ENCODE assay signal across 8 mouse cellular contexts in genomic region chr2:170183851-170184174, GRCm38 (mm10). TPM values are rescaled to one million over a fixed set of nuclear protein-coding genes. Genes with fewer than 3 reads are reported as not detected.
DNase-seq lines count a peak whose midpoint lies in the region; ATAC-seq and TF ChIP-seq lines count a peak whose summit lies in the region.

No protein-coding gene starts in this region.

- DNase-seq in cerebellum, postnatal 10 days, result peak; percentile 24 to 30
- DNase-seq in cerebellum, postnatal 4 days (ENCODE audit: low spot score in 2 of 2), result no peak
- DNase-seq in heart, postnatal 4 days, result peak; percentile 27
- no peak for DNase-seq in liver, postnatal 0 days
- no peak for DNase-seq in layer of hippocampus, postnatal 25 days (ENCODE audit: extremely low spot score in 1 of 2, low spot score in 1 of 2)
- no peak for DNase-seq in left cerebral cortex, postnatal 14 days (ENCODE audit: low spot score in 2 of 2)
- no peak for DNase-seq in cerebellum, adult 11-12 months

- H3K4me3 ChIP-seq in ES-Bruce4 (ENCODE audit: low read depth, low read length), result peak overlapping the region; percentile 58
- H3K4me3 ChIP-seq in liver, postnatal 0 days (ENCODE audit: low read depth, low read length), result peak overlapping the region; percentile 44

- peak overlapping the region; percentile 79 for H3K4me2 ChIP-seq in liver, postnatal 0 days (ENCODE audit: low read depth, low read length)

- no peaks in the 10 kb centered on the region for H3K27me3 ChIP-seq in ES-Bruce4 (ENCODE audit: control insufficient read depth, insufficient read depth, low read length, poor library complexity, severe bottlenecking)
- no peaks in the 10 kb centered on the region for H3K27me3 ChIP-seq in liver, postnatal 0 days (ENCODE audit: insufficient read depth, low read length)

- TF ChIP-seq EP300 in ES-Bruce4 (IDR thresholded peaks at IDR 0.05; ENCODE audit: insufficient read depth, low read depth, low read length), result no peak
- TF ChIP-seq EP300 in liver, postnatal 0 days (IDR thresholded peaks at IDR 0.05; ENCODE audit: low read depth), result no peak

- H3K9me3 ChIP-seq in ES-Bruce4 (replicated peaks; ENCODE audit: control insufficient read depth, insufficient read depth, low read length, poor library complexity, severe bottlenecking), result no peaks in the 10 kb centered on the region
- no peaks in the 10 kb centered on the region for H3K9me3 ChIP-seq in liver, postnatal 0 days (ENCODE audit: low read length)

- H3K27ac ChIP-seq in ES-Bruce4 (ENCODE audit: insufficient read depth, low read length), result peak overlapping the region; percentile 93
- H3K27ac ChIP-seq in liver, postnatal 0 days (ENCODE audit: low read depth), result peak overlapping the region; percentile 78

- ATAC-seq in liver, postnatal 0 days, result no peak; the same call in 1 of the 2 replicates

- intact Hi-C loops in left cerebral cortex, postnatal 14 days (cut with DNase I), result no loop called here

- TF ChIP-seq POLR2A in ES-Bruce4 (IDR thresholded peaks at IDR 0.05; ENCODE audit: insufficient read depth, low read length), result no peak

- peak overlapping the region; percentile 34 for H3K9ac ChIP-seq in ES-Bruce4 (ENCODE audit: low read depth, poor library complexity, severe bottlenecking)
- no peak overlapping the region for H3K9ac ChIP-seq in liver, postnatal 0 days (replicated peaks)

- no peaks in the 10 kb centered on the region for H3K36me3 ChIP-seq in ES-Bruce4 (ENCODE audit: control insufficient read depth, insufficient read depth, low read length, poor library complexity, severe bottlenecking)
- no peaks in the 10 kb centered on the region for H3K36me3 ChIP-seq in liver, postnatal 0 days (replicated peaks; ENCODE audit: insufficient read depth, low read length)

- H3K4me1 ChIP-seq in ES-Bruce4 (ENCODE audit: control insufficient read depth, insufficient read depth, low read length), result no peaks in the 10 kb centered on the region
- H3K4me1 ChIP-seq in liver, postnatal 0 days (ENCODE audit: insufficient read depth), result peaks cover 14% of the 10 kb centered on the region

- no peak for TF ChIP-seq CTCF in ES-Bruce4 (IDR thresholded peaks at IDR 0.05; ENCODE audit: low read depth, low read length)
- no peak for TF ChIP-seq CTCF in liver, postnatal 0 days (IDR thresholded peaks at IDR 0.05; ENCODE audit: low read depth)

- WGBS in liver, postnatal 0 days (ENCODE audit: insufficient replicate concordance), result 53% methylated on average over 4 of the region's 4 CpGs

RNA-seq across cellular contexts. Expression of gene Zfp217, which starts 35.9 kb away (rescaled TPM):
- polyA plus RNA-seq in ES-Bruce4 (2011; ENCODE audit: insufficient read depth, insufficient read length, low read depth, missing spikeins), result 39.6 and 39.9 TPM in 2 replicates
- total RNA-seq in heart, postnatal 4 days (2021), result 10 to 100 TPM; 18.8 to 19.3 TPM
- 2.1 and 2.4 TPM in 2 replicates for polyA plus RNA-seq in liver, postnatal 0 days (2015; fragmentation: Nextera tagmentation; extraction: Ambion mirVana)
- total RNA-seq in layer of hippocampus, postnatal 25 days (2021), result 1 to 10 TPM; 2.6 to 5.4 TPM
- total RNA-seq in left cerebral cortex, postnatal 14 days (2021), result 1 to 10 TPM; 3.3 to 3.7 TPM

Comparison
In these comparisons a context has a peak if more than half of its experiments do, and no peak if none do; other contexts are left out.
1. DNase-seq: peak in cerebellum, postnatal 10 days (2 of 2) and heart, postnatal 4 days (single experiment); none in cerebellum, postnatal 4 days (0 of 2), liver, postnatal 0 days (single experiment), layer of hippocampus, postnatal 25 days (0 of 2), left cerebral cortex, postnatal 14 days (0 of 2) and cerebellum, adult 11-12 months (single experiment).